Mouse (Mus musculus) layer of hippocampus, postnatal 25 days (tissue): ENCODE measurements around the gene Capzb. TPM values are rescaled to one million over a fixed set of nuclear protein-coding genes. Genes with fewer than 3 reads are reported as not detected.

Experiments used
- microRNA-seq, 2 experiments: library from miRNA; unstranded; fragments of <30 nt; microRNA quantifications; one replicate each; pipeline ENCODE4 v1.2.0; 2021
- total RNA-seq, 2 experiments: library from RNA; stranded (reverse); gene quantifications; 2 replicates each; pipeline ENCODE4 v1.2.3; 2021

Gene Capzb
- total RNA-seq, 2 experiments from 2014 or later: 444 to 476 TPM

Small RNA genes lying within 50 kb of the gene (microRNA-seq; reads per million reads assigned to microRNA genes)
- gene Gm24245 (0 reads per million in 2 experiments), gene Gm25732 (0.18 to 0.80 reads per million in 2 experiments)

Other genes starting within 250 kb of the Capzb start
- gene Rnf186, start 225.8 kb upstream of the Capzb start, total RNA-seq: not detected
- gene Tmco4, start 220.0 kb upstream of the Capzb start, total RNA-seq: 1 to 10 TPM; 2.8 to 3.5 TPM
- 1 to 10 TPM; 7.2 to 7.5 TPM for gene Htr6, start 117.3 kb upstream of the Capzb start, total RNA-seq
- 10 to 100 TPM; 75.6 to 90.6 TPM for gene Nbl1, start 99.9 kb upstream of the Capzb start, total RNA-seq
- 100 to 1,000 TPM; 186 to 223 TPM for gene Minos1, start 61.8 kb upstream of the Capzb start, total RNA-seq
- gene Pqlc2, start 117.8 kb downstream of the Capzb start, total RNA-seq: 10 to 100 TPM; 11.6 to 12.3 TPM
- gene Akr7a5, start 117.8 kb downstream of the Capzb start, total RNA-seq: 10 to 100 TPM; 30.5 to 37.9 TPM
- gene Mrto4, start 159.7 kb downstream of the Capzb start, total RNA-seq: 10 to 100 TPM; 45.5 to 50.6 TPM
- 10 to 100 TPM; 83.0 to 86.7 TPM for gene Emc1, start 159.7 kb downstream of the Capzb start, total RNA-seq
- gene Ubr4, start 159.7 kb downstream of the Capzb start, total RNA-seq: 100 to 1,000 TPM; 132 to 174 TPM